Mouse (Mus musculus) C2C12 (cell line): Measurements from ENCODE around the gene Irs1. TPM values are rescaled to one million over a fixed set of nuclear protein-coding genes. Genes with fewer than 3 reads are reported as not detected.

ENCODE experiments used
- H3K27me3 ChIP-seq: one replicate; pipeline ENCODE4 v1.6.1; 2011; ENCODE audit not compliant: control insufficient read depth, insufficient read depth, insufficient read length
- H3K36me3 ChIP-seq: one replicate; pipeline ENCODE4 v1.6.1; 2011; ENCODE audit not compliant: control insufficient read depth, insufficient read depth
- H3K4me3 ChIP-seq: one replicate; pipeline ENCODE4 v1.5.1; 2011; ENCODE audit warnings: mild to moderate bottlenecking, control low read depth; ENCODE audit not compliant: poor library complexity, insufficient read depth, severe bottlenecking
- H3K79me2 ChIP-seq: one replicate; pipeline ENCODE4 v1.6.1; 2011; ENCODE audit not compliant: control insufficient read depth, insufficient read depth
- H3K79me3 ChIP-seq: one replicate; pipeline ENCODE4 v1.6.1; 2011; ENCODE audit warnings: low read depth, control low read depth
- H3ac ChIP-seq: one replicate; pipeline ENCODE3; 2011; ENCODE audit warnings: low read depth; ENCODE audit not compliant: control insufficient read depth, insufficient read length
- CEBPB ChIP-seq: IDR thresholded peaks from one replicate; pipeline ENCODE4 v1.6.1; 2011; ENCODE audit warnings: low read depth, mild to moderate bottlenecking, control low read depth, moderate library complexity
- CTCF ChIP-seq: IDR thresholded peaks from one replicate; pipeline ENCODE4 v1.5.1; 2011; ENCODE audit not compliant: control insufficient read depth, insufficient read depth, insufficient read length
- FOSL1 ChIP-seq: IDR thresholded peaks from one replicate; pipeline ENCODE4 v1.8.0; 2011; ENCODE audit warnings: mild to moderate bottlenecking, low read length; ENCODE audit not compliant: poor library complexity, insufficient read depth, severe bottlenecking
- MAX ChIP-seq: IDR thresholded peaks from one replicate; pipeline ENCODE4 v1.6.1; 2011; ENCODE audit warnings: mild to moderate bottlenecking, control low read depth
- MYOD1 ChIP-seq: IDR thresholded peaks from one replicate; pipeline ENCODE4 v1.6.1; 2011; ENCODE audit warnings: low read depth; ENCODE audit not compliant: control insufficient read depth, insufficient read length
- MYOG ChIP-seq: IDR thresholded peaks from one replicate; pipeline ENCODE4 v1.6.1; 2011; ENCODE audit not compliant: control insufficient read depth, insufficient read length; ENCODE audit errors: extremely low read depth
- USF1 ChIP-seq: IDR thresholded peaks from one replicate; pipeline ENCODE4 v1.6.1; 2011; ENCODE audit warnings: low read depth, mild to moderate bottlenecking, control low read depth, moderate library complexity
- polyA plus RNA-seq: library from polyadenylated mRNA; unstranded; fragments of >200 nt; fragmentation: generic; extraction: Trizol; gene quantifications from one replicate; pipeline ENCODE4 v1.2.1, GENCODE M21; 2012; ENCODE audit warnings: missing spikeins

Irs1 gene
- polyA plus RNA-seq, 1 experiment, result 4.6 TPM

- Histone ChIP-seq H3ac (peak overlapping the region; percentile 80), H3K27me3 (no peaks in the 10 kb centered on the region), H3K79me3 (peaks cover 94% of the 10 kb centered on the region), H3K79me2 (peaks cover 100% of the 10 kb centered on the region), H3K36me3 (peaks cover 66% of the 10 kb centered on the region), H3K4me3 (peak overlapping the region; percentile 74)
- TF ChIP-seq USF1 (peak; percentile 54), CTCF (no peak)
Measured at GRCm38 (mm10) chr1:82282992-82283611, 8.1 kb downstream of the Irs1 start.

- Histone ChIP-seq H3K79me3 (peaks cover 94% of the 10 kb centered on the region), H3K36me3 (peaks cover 65% of the 10 kb centered on the region), H3K4me3 (no peak overlapping the region), H3K79me2 (peaks cover 100% of the 10 kb centered on the region), H3ac (no peak overlapping the region), H3K27me3 (no peaks in the 10 kb centered on the region)
- no peak for TF ChIP-seq USF1
- no peak for TF ChIP-seq FOSL1
Measured at GRCm38 (mm10) chr1:82281823-82282222, 9.4 kb downstream of the Irs1 start.

GRCm38 (mm10) chr1:82279768-82280167, 11.4 kb downstream of the Irs1 start:
- Histone ChIP-seq H3K4me3 (no peak overlapping the region), H3K36me3 (peaks cover 80% of the 10 kb centered on the region), H3K79me3 (peaks cover 91% of the 10 kb centered on the region), H3K27me3 (no peaks in the 10 kb centered on the region), H3K79me2 (peaks cover 100% of the 10 kb centered on the region), H3ac (no peak overlapping the region)
- TF ChIP-seq USF1, result no peak
- no peak for TF ChIP-seq CEBPB
- TF ChIP-seq MYOG, result no peak
- no peak for TF ChIP-seq MAX
- TF ChIP-seq CTCF, result no peak
- no peak for TF ChIP-seq FOSL1

GRCm38 (mm10) chr1:82274361-82274760, 16.9 kb downstream of the Irs1 start:
- peaks cover 93% of the 10 kb centered on the region for H3K36me3 ChIP-seq
- peaks cover 99% of the 10 kb centered on the region for H3K79me2 ChIP-seq
- no peak for TF ChIP-seq MYOD1
- TF ChIP-seq USF1, result no peak
- TF ChIP-seq MYOG, result no peak
- no peak overlapping the region for H3K4me3 ChIP-seq
- H3K79me3 ChIP-seq, result peaks cover 74% of the 10 kb centered on the region
- H3ac ChIP-seq, result no peak overlapping the region
- no peaks in the 10 kb centered on the region for H3K27me3 ChIP-seq

GRCm38 (mm10) chr1:82273529-82273928, 17.7 kb downstream of the Irs1 start:
- Histone ChIP-seq H3K79me2 (peaks cover 99% of the 10 kb centered on the region), H3K27me3 (no peaks in the 10 kb centered on the region), H3K4me3 (no peak overlapping the region), H3K36me3 (peaks cover 89% of the 10 kb centered on the region), H3K79me3 (peaks cover 73% of the 10 kb centered on the region), H3ac (no peak overlapping the region)
- TF ChIP-seq CEBPB (no peak), MYOD1 (no peak), CTCF (no peak), MYOG (no peak), MAX (no peak), USF1 (no peak), FOSL1 (no peak)

- no peak for TF ChIP-seq FOSL1
- no peak for TF ChIP-seq USF1
- TF ChIP-seq MYOD1, result no peak
- no peak for TF ChIP-seq MAX
- Histone ChIP-seq H3ac (no peak overlapping the region), H3K79me2 (peaks cover 97% of the 10 kb centered on the region), H3K4me3 (no peak overlapping the region), H3K79me3 (peaks cover 67% of the 10 kb centered on the region), H3K36me3 (peaks cover 77% of the 10 kb centered on the region), H3K27me3 (no peaks in the 10 kb centered on the region)
Measured at GRCm38 (mm10) chr1:82272231-82272630, 19.0 kb downstream of the Irs1 start.

- no peaks in the 10 kb centered on the region for H3K27me3 ChIP-seq
- H3K36me3 ChIP-seq, result peaks cover 72% of the 10 kb centered on the region
- TF ChIP-seq CEBPB (no peak), MAX (no peak), USF1 (no peak), MYOD1 (no peak), FOSL1 (no peak), MYOG (no peak), CTCF (no peak)
- peaks cover 96% of the 10 kb centered on the region for H3K79me2 ChIP-seq
- no peak overlapping the region for H3ac ChIP-seq
- peaks cover 53% of the 10 kb centered on the region for H3K79me3 ChIP-seq
- no peak overlapping the region for H3K4me3 ChIP-seq
Measured at GRCm38 (mm10) chr1:82267547-82267946, 23.7 kb downstream of the Irs1 start.
